Mouse (Mus musculus) left cerebral cortex, postnatal 25 days (tissue): ENCODE measurements around the gene Tgif1. TPM values are rescaled to one million over a fixed set of nuclear protein-coding genes. Genes with fewer than 3 reads are reported as not detected.

Experiments
- DNase-seq, 2 experiments: peaks; one replicate each; pipeline ENCODE4 v3.0.0; 2022; ENCODE audit warnings: low spot score in 2 of 2, mixed read lengths in 1 of 2
- intact Hi-C: fragments of 180-260 bp; cut with DNase I; formaldehyde crosslinking; loops from one replicate; pipeline ENCODE4 v1.15.1; 2025
- microRNA-seq, 2 experiments: library from miRNA; unstranded; fragments of <30 nt; microRNA quantifications; one replicate each; pipeline ENCODE4 v1.2.0; 2022
- total RNA-seq, 2 experiments: library from RNA; stranded (reverse); gene quantifications; 2 replicates each; pipeline ENCODE4 v1.2.3; 2021

Gene Tgif1
- total RNA-seq, 2 experiments from 2014 or later, result 1.5 to 2.1 TPM

DNA sequence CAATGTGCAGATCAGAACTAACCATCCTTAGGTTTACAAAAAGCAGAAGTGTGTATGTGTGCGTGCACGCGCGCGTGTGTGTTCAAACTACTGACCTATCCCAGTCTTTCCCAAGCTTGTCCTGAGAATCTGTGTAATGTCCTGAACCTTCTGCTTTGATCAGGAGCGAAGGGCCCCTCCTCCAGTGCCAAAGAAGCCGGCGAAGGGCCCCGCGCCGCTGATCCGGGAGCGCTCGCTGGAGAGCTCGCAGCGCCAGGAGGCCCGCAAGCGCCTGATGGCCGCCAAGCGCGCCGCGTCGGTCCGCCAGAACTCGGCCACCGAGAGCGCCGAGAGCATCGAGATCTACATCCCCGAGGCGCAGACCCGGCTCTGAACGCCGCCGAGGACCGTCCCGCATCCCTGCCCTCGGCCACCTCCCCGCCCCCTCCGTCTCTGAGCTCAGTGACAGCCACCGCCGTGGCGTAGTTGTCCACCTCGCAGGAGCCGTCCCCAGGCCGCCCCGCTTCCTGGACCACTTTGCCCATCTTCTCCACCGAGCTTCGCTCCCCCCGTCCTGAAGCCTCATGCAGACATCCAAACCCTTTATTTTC, 35.4 kb downstream of the Tgif1 start:
- no peak for DNase-seq
- intact Hi-C loops, result no loop called here

DNA sequence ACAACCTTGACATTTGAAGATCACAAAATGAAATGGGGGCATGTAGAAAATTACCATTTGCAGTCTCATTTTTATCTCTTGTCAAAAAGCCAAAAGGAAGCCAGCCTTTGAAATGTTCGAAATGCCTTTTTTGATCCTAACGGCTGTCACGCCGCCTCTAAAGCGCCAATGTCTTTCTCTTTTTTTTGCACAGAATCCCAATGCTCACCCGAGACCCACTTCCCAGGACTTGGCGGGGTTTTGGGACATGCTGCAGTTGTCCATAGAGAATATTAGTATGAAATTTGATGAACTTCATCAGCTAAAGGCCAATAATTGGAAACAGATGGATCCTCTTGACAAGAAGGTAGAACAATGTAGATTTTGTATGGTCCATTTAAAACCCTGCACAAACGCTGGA, 38.3 kb downstream of the Tgif1 start:
- DNase-seq, result no peak
- intact Hi-C loops, result no loop called here

DNA sequence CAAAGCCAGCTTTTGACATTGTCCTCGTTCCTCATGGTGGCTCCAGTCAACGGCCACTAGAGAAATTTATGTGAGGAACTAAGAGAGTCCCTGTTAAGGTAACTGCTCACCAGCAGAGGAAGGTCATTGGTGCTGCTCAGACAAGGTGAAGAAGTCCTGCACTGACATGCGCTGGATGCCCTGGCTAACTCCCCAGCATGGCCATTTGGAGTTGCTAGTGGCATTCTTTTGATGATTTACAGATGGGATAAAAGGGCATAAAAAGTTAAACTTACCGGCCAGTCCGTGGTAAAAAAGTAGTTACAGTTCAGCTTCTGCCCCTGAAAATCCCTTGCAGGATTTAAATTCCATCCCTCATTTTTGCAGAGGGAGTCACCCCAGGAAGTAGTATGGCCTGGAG, 42.6 kb downstream of the Tgif1 start:
- intact Hi-C loops, result no loop called here
- DNase-seq, result no peak

DNA sequence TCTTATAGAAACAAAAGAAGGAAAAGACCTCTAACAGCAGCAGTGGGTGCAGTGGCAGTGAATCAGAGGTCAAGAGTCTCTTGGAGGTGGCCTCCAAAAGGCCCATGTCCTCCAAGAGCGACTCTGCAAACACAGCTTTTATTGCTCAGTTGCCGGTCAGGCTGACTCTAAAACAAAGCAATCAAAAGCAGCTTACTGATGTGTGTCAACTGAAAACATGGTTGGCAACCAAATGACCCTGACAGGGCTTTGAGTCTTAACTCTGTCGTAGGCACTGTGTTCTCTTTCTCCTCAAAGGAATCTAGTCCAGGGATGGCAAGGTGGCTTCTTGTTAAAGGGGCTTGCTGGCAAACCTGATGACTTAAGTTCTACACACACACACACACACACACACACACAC, 43.6 kb downstream of the Tgif1 start:
- DNase-seq, result no peak
- intact Hi-C loops, result no loop called here

DNA sequence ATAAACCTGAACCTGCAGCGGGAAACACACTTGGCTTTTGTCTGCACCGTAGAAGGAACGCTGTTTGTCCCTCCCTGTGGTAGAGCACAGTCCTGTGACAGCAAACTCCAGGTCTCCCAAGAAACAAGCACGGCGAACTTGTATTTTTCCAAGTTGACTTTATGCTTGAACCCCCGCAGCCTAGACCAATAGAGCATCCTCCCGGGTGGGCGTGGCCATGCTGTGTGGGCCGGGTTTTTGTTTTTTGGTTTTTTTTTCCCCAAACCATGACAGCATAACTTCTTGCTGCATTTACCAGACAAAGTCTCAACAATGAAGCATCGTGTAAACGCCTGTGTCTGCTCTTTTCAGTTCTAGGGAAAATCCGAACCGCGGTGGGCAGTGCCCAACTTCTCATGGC, 44.5 kb downstream of the Tgif1 start:
- DNase-seq, result no peak
- intact Hi-C loops, result no loop called here

DNA sequence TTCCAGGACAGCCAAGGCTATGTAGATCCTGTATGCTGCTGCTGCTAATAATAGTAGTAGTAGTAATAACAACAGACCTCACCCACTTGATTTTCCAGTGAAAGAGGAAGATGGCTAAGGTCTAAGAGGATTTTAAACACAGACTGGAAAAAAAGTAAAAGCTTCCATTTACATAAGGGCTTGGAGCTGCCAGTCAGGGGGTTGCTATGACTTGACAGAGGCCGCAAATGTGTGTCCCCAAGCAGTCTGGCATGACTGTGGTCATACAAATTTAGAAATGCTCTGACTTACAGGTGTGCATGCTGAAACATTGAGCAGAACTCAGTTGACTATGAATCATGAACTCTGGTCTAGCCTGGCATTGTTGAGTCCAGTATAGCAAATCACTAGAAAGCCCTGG, 45.5 kb downstream of the Tgif1 start:
- intact Hi-C loops, result no loop called here
- no peak for DNase-seq

DNA sequence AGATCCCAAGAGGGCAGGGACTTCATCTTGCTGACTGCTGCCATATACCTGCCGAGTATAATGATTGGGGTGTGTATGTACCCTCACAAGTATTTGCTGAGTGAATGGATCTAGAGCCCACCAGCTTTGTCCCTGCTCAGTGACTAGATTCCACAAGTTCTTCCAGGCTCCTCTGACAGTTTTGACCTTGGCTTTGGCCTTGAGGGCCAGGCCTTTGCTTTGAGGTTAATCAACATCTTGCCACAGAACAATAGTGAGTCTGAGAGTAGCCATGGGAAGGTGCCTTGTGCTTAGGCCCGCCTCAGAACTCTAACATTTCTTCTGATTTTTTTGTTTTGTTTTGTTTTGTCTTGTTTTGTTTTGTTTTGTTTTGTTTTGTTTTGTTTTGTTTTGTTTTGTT, 46.7 kb downstream of the Tgif1 start:
- no peak for DNase-seq
- intact Hi-C loops, result no loop called here

DNA sequence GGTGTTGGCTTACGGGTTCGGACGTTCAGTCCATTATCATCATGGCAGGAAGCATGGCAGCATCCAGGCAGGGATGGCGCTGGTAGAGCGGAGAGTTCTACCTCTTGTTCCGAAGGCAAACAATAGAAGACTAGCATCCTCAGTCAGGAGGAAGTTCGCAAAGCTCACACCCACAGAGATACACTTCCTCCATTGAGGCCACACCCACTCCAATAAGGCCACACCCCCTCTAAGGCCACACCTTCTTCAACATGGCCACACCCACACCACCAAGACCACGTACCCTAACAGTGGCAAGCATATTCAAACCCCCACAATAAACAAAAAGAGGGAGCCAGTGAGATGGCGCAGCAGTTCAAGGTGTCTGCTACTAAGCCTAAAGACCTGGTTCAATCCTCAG, 47.5 kb downstream of the Tgif1 start:
- intact Hi-C loops, result no loop called here
- no peak for DNase-seq

DNA sequence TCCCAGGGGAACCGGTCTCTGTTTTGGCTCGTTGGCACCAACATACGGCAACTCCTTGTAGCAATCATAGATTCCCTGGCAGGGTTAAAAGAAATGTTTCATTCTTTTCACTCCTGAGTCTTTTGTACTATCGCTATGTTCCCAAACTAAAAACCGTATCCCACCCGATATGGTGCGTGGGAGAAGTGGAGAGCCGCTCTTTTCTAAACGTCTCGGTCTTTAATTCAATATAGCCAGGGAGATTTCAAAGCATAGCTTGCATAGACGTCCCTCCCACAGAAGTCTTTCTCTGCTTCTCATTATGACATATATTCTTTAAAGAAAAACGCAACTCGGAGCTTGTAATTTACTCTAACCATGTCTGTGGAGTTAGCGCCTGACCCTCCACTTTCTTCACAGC, 51.3 kb downstream of the Tgif1 start:
- peak; percentile 24 to 70 for DNase-seq
- intact Hi-C loops, result no loop called here

DNA sequence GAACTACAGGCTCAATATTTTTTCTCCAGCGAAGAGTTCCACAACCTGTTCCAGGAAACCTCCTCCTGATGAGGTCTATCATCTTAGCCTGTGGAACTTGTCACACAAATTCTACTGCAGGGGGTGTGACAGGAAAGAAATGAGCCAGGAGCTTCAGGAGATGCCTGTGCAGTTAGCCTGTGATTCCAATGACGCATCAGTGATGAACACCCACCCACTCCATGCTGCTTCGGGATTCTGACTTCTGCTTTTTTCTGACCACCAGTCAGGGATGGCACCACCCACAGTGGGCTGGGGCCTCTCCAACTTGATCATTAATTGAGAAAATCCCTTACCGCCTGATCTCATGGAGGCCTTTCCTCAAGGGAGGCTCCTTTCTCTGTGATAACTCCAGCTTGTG, 54.1 kb downstream of the Tgif1 start:
- intact Hi-C loops, result no loop called here
- DNase-seq, result peak in 1 of 2 experiments; percentile 74

DNA sequence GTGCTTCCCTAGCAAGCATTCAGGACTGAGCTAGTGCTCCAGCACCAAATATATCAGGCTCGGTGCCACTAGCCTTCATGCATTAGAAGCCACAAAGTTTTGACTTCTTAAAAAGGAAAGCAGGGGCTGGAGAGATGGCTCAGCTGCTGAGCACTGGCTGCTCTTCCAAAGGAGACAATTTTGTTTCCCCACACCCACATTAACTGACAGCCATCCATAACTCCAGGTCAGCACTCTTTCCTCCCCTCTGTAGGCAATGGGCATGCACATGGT, 55.6 kb downstream of the Tgif1 start:
- no peak for DNase-seq
- intact Hi-C loops, result no loop called here

DNA sequence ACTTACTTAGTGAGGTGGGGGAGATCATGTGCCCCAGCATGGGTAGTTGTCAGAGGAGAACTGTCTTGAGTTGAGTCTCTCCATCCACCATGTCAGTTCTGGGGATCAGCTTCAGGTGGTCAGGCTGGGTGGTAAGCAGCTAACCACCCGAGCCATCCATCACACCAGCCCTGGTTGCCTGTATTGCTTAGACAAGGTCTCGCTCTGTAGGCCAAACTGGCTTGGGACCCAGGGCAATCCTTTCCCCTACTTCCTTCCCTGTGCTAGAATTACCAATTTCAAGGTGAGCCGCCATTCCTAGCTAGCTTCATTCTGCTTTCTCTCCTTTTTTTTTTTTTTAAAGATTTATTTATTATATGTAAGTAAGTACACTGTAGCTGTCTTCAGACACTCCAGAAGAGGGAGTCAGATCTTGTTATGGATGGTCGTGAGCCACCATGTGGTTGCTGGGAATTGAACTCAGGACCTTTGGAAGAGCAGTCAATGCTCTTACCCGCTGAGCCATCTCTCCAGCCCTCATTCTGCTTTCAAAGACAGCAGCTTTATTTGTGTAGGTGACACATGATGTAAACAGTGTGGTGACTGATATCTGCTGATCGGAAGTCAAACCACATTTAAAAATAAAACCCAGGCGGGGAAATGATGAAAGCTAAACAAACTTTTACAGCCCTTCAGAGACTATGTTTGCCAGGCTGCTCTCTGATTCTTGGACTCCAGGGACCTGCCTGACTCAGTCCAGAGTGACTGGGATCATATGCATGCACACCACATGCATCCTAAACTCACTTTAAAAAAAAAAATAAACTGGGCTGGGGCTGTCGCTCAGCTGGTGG, 56.2 kb downstream of the Tgif1 start:
- intact Hi-C loops, result no loop called here
- no peak for DNase-seq

DNA sequence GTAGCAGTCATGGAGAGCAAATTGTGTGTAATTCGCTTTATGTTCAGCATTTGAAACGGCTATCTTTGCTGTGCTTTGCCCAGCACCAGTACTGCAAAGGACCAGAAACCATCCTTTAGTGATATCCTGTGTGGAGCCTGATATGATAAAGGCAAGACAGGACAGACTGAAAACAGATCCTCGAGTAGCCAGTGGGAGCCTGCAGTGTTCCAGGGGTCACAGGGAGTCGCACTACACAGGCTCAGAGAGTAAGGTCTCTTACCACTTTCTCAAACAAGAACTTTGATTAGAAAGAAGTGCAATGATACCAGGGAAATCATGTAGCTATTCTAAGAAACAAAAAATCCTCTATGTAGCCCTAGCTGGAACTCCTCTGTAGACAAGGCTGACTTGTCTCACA, 58.1 kb downstream of the Tgif1 start:
- intact Hi-C loops, result no loop called here
- no peak for DNase-seq

DNA sequence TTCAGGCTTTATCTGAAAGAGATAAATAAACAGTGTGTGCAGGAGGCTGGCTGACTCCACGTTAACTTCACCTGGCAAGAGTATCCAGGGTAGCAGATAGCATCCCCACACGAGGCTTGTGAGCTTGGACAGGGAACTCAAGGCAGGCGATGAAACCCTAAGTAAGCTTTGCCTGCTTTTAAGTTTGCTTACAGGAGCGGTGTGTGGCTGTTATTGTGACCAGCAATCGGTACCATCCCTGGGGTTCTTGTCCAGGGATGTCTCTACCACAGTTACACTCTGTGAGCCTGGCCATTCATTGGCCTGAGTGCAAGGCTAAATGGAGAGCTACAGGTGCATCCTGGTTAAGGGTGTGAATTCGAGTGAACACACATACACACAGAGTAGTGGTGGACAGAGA, 58.6 kb downstream of the Tgif1 start:
- DNase-seq, result no peak
- intact Hi-C loops, result no loop called here

DNA sequence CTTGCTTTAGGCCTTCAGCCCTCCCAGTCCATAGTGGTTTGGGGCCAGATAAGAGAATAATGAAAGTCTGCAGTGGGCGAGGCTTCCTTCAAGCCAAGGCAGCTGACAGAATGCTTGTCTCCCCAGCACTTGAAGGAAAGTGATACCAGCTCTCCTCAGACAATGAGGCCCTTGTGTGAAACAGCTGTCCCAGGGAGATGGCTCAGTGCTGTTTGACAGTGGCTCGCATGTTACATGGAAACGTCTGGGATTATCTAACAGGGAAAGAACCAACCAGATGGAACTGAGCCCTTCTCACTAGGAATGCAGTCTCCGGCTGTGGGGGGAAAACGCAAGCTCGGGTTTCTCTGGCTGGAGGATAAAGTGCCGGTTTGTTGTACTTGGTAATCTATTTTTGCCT, 59.1 kb downstream of the Tgif1 start:
- DNase-seq, result peak; percentile 28 to 58
- intact Hi-C loops, result no loop called here

Small RNA genes within 50 kb of the gene (microRNA-seq; reads per million reads assigned to microRNA genes)
- 0 reads per million in 2 experiments for gene Mir1195

Other genes with a start within 250 kb of the Tgif1 start
- gene Myom1, start 149.1 kb upstream of the Tgif1 start, total RNA-seq, result 1 to 10 TPM; 2.0 to 4.1 TPM
- gene Myl12a, start 149.3 kb upstream of the Tgif1 start, total RNA-seq, result 10 to 100 TPM; 39.2 to 39.9 TPM